Mouse (Mus musculus) neural tube, embryonic 15.5 days (tissue): Measurements from ENCODE around the gene Gm20388. TPM values are rescaled to one million over a fixed set of nuclear protein-coding genes. Genes with fewer than 3 reads are reported as not detected.

Source experiments
- ATAC-seq: fragments of 200-750 bp; cut with Nextera tagmentation; 2 replicates; pipeline ENCODE4 v1.8.0; 2017; ENCODE audit warnings: mild to moderate bottlenecking, moderate TSS enrichment, moderate library complexity; ENCODE audit not compliant: low FRiP score
- H3K27ac ChIP-seq: fragments of 300-500 bp; sonication (generic); replicated peaks from 2 replicates; pipeline ENCODE4 v1.5.1; 2015; ENCODE audit warnings: mild to moderate bottlenecking, inconsistent platforms
- H3K27me3 ChIP-seq: fragments of 300-500 bp; sonication (generic); replicated peaks from 2 replicates; pipeline ENCODE4 v1.6.1; 2015; ENCODE audit warnings: inconsistent platforms
- H3K36me3 ChIP-seq: fragments of 300-500 bp; sonication (generic); 2 replicates; pipeline ENCODE4 v1.6.1; 2015; ENCODE audit warnings: inconsistent platforms
- H3K4me1 ChIP-seq: fragments of 300-500 bp; sonication (generic); 2 replicates; pipeline ENCODE4 v1.6.1; 2015; ENCODE audit warnings: inconsistent platforms
- H3K4me2 ChIP-seq: fragments of 300-500 bp; sonication (generic); 2 replicates; pipeline ENCODE4 v1.6.1; 2015; ENCODE audit warnings: inconsistent platforms, mild to moderate bottlenecking, moderate library complexity
- H3K4me3 ChIP-seq: fragments of 300-500 bp; sonication (generic); replicated peaks from 2 replicates; pipeline ENCODE4 v1.5.1; 2015; ENCODE audit warnings: mild to moderate bottlenecking, inconsistent platforms
- H3K9ac ChIP-seq: fragments of 300-500 bp; sonication (generic); replicated peaks from 2 replicates; pipeline ENCODE4 v1.6.1; 2015; ENCODE audit warnings: mild to moderate bottlenecking, inconsistent platforms
- H3K9me3 ChIP-seq: fragments of 300-500 bp; sonication (generic); replicated peaks from 2 replicates; pipeline ENCODE4 v1.6.1; 2016; ENCODE audit warnings: inconsistent platforms
- WGBS: fragments of 180-500 bp; shearing (Covaris S2); methylation state at CpG from one replicate; pipeline ENCODE4 v1.1.7; 2015; ENCODE audit warnings: mixed read lengths; 5-methylcytosine and 5-hydroxymethylcytosine counted together
- polyA plus RNA-seq: library from polyadenylated mRNA; unstranded; fragments of >200 nt; fragmentation: Nextera tagmentation; extraction: Ambion mirVana; gene quantifications from 2 replicates; pipeline ENCODE4 v1.2.1, GENCODE M21; 2015

Gm20388 gene
- polyA plus RNA-seq, 1 experiment from 2014 or later: not detected

DNA sequence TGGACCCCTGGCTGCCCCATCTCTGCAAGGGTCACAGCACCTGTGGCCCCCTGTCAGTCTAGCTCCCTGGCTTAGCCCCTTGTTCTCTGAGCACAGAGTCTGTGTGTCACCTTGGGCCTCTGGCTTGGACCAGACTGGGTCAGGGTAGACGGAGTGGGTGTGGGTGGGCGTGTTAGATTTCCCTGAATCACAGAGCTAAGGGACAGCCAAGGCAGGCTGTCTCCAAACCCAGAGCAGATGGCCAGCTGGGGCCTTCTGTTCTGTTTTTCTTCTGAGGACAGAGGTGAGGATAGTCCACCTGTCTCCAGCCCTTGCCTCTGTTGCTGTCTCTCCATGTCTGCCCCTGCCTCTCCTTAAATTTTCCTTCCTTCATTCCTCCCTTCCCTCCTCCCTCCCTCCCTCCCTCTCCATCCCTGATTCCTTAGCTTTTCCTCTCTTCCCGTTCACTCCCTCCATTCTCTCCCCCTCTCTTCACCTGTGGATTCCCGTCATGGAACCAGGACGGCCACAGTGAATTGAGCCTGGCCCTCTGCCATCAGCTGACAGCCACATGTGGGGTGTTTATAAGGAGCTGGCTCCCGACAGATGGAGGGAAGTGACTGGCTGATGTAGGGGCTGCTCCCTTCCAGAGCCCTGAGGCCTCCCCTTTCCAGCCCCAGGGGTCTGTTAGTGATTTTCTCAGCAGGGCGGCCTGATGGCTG is 1852.5 kb downstream of the Gm20388 start:
- Histone ChIP-seq H3K4me1 (peaks cover 12% of the 10 kb centered on the region), H3K9me3 (no peaks in the 10 kb centered on the region), H3K27me3 (no peaks in the 10 kb centered on the region), H3K36me3 (no peaks in the 10 kb centered on the region), H3K4me2 (no peak overlapping the region), H3K4me3 (no peak overlapping the region), H3K9ac (no peak overlapping the region), H3K27ac (no peak overlapping the region)
- ATAC-seq: no peak
- 40% methylated on average over 7 of the region's 7 CpGs for WGBS

DNA sequence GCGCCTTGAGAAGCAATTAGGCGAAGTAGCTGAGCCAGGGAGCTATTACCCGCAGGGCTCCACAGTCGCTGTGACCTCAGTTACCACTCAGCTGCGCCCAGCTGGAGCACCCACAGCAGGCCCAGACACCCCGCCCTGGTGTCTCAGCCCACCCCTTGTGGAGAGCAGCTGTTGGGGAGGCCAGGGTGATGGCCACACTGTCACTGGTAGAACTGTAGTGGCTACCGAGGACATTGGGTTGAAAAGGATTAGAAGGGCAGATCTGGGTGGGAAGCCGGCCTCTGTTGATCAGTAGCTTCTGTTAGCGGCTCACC is 1853.0 kb downstream of the Gm20388 start:
- no peaks in the 10 kb centered on the region for H3K9me3 ChIP-seq
- no peak for ATAC-seq
- H3K27me3 ChIP-seq: no peaks in the 10 kb centered on the region
- no peak overlapping the region for H3K4me3 ChIP-seq
- no peak overlapping the region for H3K27ac ChIP-seq
- H3K4me1 ChIP-seq: peaks cover 12% of the 10 kb centered on the region
- no peaks in the 10 kb centered on the region for H3K36me3 ChIP-seq
- H3K4me2 ChIP-seq: no peak overlapping the region
- no peak overlapping the region for H3K9ac ChIP-seq
- WGBS: 49% methylated on average over 9 of the region's 9 CpGs

DNA sequence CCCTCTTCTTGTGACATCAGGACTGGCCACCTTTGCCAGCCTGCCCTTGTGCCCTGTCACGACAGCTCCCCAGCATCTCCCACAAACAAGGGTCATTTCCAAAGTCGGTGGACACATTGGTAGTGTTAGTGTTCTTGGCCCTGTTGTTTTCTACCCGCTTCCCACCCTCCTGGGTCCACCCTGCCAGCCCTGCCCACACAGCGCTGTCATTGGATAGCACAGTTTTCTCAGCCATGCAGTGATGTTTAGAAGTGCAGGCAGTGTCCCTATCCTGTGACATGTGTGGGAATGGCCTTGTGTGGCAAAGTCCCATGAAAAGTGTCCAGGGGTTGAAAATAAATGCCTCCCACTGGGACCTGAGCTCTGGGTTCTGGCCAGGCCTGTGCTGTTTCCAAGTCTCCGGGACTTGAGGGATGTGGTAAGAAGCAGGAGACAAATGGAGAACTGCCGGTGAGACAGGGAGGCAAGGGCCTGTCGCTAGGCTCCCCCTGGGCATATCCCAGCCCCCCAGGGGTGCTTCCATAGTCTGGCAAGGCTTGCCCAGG is 1855.0 kb downstream of the Gm20388 start:
- Histone ChIP-seq H3K27ac (no peak overlapping the region), H3K9ac (no peak overlapping the region), H3K4me2 (no peak overlapping the region), H3K36me3 (no peaks in the 10 kb centered on the region), H3K4me3 (no peak overlapping the region), H3K9me3 (no peaks in the 10 kb centered on the region), H3K4me1 (peaks cover 19% of the 10 kb centered on the region), H3K27me3 (no peaks in the 10 kb centered on the region)
- 77% methylated on average over 7 of the region's 7 CpGs for WGBS
- ATAC-seq: no peak

DNA sequence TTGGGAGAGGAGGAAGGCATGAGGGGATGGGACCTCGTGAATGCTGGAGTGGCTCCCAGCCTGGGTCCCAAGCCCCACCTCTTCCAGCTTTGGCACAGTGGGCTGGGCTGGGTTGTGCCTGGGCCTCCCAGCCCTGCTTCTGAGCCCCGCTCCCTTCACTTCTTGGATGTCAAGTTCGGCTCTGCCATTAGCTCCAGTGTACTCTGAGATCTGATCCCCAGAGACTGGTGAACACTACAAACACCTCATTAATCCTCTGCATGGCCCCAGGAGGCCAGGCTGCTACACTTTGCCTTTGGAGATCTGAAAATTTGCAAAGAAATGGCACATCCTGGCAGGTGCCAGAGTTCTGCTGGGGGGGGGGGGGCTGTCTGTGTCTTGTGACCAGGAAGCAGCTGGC is 1858.5 kb downstream of the Gm20388 start:
- H3K27me3 ChIP-seq: no peaks in the 10 kb centered on the region
- H3K4me2 ChIP-seq: no peak overlapping the region
- H3K4me1 ChIP-seq: peaks cover 22% of the 10 kb centered on the region
- ATAC-seq: no peak
- H3K27ac ChIP-seq: no peak overlapping the region
- WGBS: 55% methylated on average over 3 of the region's 3 CpGs
- H3K4me3 ChIP-seq: no peak overlapping the region
- H3K36me3 ChIP-seq: no peaks in the 10 kb centered on the region
- H3K9me3 ChIP-seq: no peaks in the 10 kb centered on the region
- H3K9ac ChIP-seq: no peak overlapping the region

- H3K4me3 ChIP-seq: no peak overlapping the region
- H3K9ac ChIP-seq: no peak overlapping the region
- no peaks in the 10 kb centered on the region for H3K9me3 ChIP-seq
- no peak overlapping the region for H3K27ac ChIP-seq
- no peaks in the 10 kb centered on the region for H3K36me3 ChIP-seq
- no peak overlapping the region for H3K4me2 ChIP-seq
- H3K27me3 ChIP-seq: no peaks in the 10 kb centered on the region
- no peak for ATAC-seq
- H3K4me1 ChIP-seq: peaks cover 22% of the 10 kb centered on the region
- 91% methylated on average over 2 of the region's 2 CpGs for WGBS
These were observed 1859.0 kb downstream of the Gm20388 start for GRCm38 (mm10) chr8:121769621-121770020.

- Histone ChIP-seq H3K4me2 (no peak overlapping the region; the same call in 1 of the 2 replicates), H3K27me3 (no peaks in the 10 kb centered on the region), H3K9me3 (no peaks in the 10 kb centered on the region), H3K9ac (no peak overlapping the region; the same call in 1 of the 2 replicates), H3K4me1 (peaks cover 22% of the 10 kb centered on the region), H3K27ac (no peak overlapping the region), H3K36me3 (no peaks in the 10 kb centered on the region), H3K4me3 (no peak overlapping the region)
- ATAC-seq: peak; percentile 67
- 31% methylated on average over 19 of the region's 19 CpGs for WGBS
These were observed 1860.5 kb downstream of the Gm20388 start for GRCm38 (mm10) chr8:121770845-121771752.

DNA sequence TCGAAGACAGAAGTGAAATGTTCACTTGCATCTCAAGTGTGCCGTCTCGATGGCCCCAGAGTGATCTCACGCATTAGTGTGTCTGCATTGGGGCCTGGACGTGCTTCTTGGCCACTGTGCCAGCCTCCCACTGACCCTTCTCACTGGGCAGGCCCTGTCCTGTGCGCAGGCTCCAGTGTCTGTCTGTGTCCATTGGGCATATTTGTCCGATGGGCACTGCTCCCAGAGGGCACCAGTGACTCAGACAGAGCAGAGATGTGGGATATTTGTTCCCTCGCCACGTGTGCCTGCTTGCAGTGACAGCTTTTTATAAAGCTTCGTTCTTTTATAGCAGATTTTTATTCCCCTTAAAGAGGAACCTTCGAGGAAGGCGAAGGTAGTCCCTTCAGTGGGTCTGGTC is 1863.2 kb downstream of the Gm20388 start:
- H3K4me2 ChIP-seq: no peak overlapping the region
- H3K27me3 ChIP-seq: no peaks in the 10 kb centered on the region
- no peak overlapping the region for H3K27ac ChIP-seq
- H3K4me1 ChIP-seq: peaks cover 26% of the 10 kb centered on the region
- H3K4me3 ChIP-seq: no peak overlapping the region
- H3K9me3 ChIP-seq: no peaks in the 10 kb centered on the region
- ATAC-seq: no peak
- 89% methylated on average over 12 of the region's 12 CpGs for WGBS
- no peaks in the 10 kb centered on the region for H3K36me3 ChIP-seq
- H3K9ac ChIP-seq: no peak overlapping the region

- no peaks in the 10 kb centered on the region for H3K9me3 ChIP-seq
- no peak overlapping the region for H3K4me2 ChIP-seq
- peaks cover 13% of the 10 kb centered on the region; the same call in 1 of the 2 replicates for H3K4me1 ChIP-seq
- no peaks in the 10 kb centered on the region for H3K27me3 ChIP-seq
- 68% methylated on average over 5 of the region's 5 CpGs for WGBS
- no peak overlapping the region for H3K9ac ChIP-seq
- no peak overlapping the region for H3K27ac ChIP-seq
- ATAC-seq: no peak
- no peak overlapping the region for H3K4me3 ChIP-seq
- peaks cover 11% of the 10 kb centered on the region for H3K36me3 ChIP-seq
These were observed 1871.9 kb downstream of the Gm20388 start for GRCm38 (mm10) chr8:121782493-121782892.

DNA sequence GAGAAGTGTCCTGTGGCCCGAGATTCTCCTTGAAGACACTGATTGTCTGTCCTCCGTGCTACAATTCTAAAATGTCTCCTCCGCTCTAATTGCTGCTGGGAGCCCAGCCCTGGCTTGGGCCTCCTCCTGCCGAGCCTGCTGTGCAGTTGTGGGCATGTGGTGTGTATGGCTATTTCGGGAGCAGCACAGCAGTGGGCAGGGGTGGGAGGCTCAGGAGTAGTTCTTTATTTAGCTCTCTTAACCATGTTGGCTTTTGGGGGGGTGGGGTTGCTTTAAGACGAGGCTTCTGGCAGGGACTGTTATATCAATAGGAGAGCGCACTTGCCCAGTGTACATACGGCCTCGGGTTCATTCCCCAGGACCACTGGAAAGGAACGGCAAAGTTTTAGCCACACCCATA is 1875.9 kb downstream of the Gm20388 start:
- Histone ChIP-seq H3K9ac (no peak overlapping the region), H3K4me1 (no peaks in the 10 kb centered on the region), H3K4me2 (no peak overlapping the region), H3K4me3 (no peak overlapping the region), H3K9me3 (no peaks in the 10 kb centered on the region), H3K27ac (no peak overlapping the region), H3K27me3 (no peaks in the 10 kb centered on the region), H3K36me3 (peaks cover 17% of the 10 kb centered on the region)
- 61% methylated on average over 10 of the region's 10 CpGs for WGBS
- no peak for ATAC-seq

DNA sequence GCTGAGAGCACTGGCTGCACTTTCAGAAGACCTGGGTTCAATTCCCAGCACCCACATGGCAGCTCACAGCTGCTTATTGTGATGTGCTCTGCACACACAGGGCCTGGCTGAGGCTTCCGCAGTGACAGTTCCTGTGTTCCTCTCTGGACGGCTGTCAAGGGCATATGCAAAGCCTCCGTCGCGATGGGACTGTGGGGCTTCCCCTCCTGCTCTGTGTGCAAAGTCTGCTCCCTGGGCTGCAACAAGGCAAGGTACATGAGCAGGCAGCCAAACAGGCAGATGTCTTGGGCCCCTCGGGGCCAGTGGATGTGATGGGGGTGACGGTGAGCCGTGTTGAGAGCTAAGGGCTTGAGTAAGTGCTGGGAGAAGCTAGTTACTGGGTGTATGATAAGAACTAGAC is 1878.1 kb downstream of the Gm20388 start:
- 80% methylated on average over 8 of the region's 8 CpGs for WGBS
- no peak overlapping the region for H3K9ac ChIP-seq
- no peak for ATAC-seq
- no peak overlapping the region for H3K4me2 ChIP-seq
- 0 out of 2 replicates have a peak, but pooled peaks cover 5% of the 10 kb centered on the region for H3K4me1 ChIP-seq
- H3K36me3 ChIP-seq: peaks cover 22% of the 10 kb centered on the region
- H3K27ac ChIP-seq: no peak overlapping the region
- no peaks in the 10 kb centered on the region for H3K9me3 ChIP-seq
- H3K4me3 ChIP-seq: no peak overlapping the region
- no peaks in the 10 kb centered on the region for H3K27me3 ChIP-seq

DNA sequence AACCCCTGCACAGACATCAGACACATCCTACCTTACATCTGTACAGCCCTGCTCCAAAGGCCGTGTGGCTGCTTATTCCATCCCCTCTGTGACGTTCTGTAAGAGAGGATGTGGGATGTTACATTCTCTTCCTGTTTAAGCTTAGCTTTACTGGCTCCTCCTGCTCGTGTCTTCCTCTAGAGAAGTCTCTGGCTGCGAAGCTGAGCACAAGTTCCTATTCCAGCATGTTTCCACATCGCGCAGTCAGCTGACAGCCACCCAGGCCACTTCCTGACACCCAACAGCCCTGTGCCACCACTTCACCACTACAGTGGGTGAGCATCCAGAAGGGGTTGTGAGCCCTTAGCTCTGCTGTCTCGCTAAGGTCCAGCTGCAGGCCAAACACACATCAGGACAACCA is 1881.5 kb downstream of the Gm20388 start:
- ATAC-seq: no peak
- H3K9me3 ChIP-seq: no peaks in the 10 kb centered on the region
- H3K9ac ChIP-seq: no peak overlapping the region
- H3K27me3 ChIP-seq: no peaks in the 10 kb centered on the region
- H3K4me2 ChIP-seq: no peak overlapping the region
- 83% methylated on average over 7 of the region's 7 CpGs for whole genome bisulfite sequencing
- no peak overlapping the region for H3K4me3 ChIP-seq
- H3K4me1 ChIP-seq: 0 out of 2 replicates have a peak, but pooled peaks cover 5% of the 10 kb centered on the region
- H3K36me3 ChIP-seq: peaks cover 34% of the 10 kb centered on the region
- H3K27ac ChIP-seq: no peak overlapping the region

DNA sequence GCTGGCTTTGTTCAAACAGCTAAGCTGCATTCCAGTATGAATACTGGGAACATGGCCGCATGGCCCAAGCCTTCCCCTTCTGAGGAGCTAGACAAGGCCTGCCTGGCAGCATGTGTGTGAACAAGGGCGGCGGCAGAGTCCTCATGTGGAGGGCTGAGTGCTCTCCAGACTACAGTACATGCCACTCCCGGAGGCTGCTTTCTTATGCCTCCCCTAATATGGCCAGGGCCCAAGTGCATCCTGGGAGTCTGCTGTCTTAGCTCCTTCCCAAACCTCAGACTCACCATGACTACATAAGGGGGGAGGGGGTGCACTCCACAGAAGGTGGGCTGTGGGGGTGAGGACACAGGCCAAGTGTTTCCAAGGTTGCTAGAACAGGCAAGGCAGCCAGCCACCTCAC is 1882.0 kb downstream of the Gm20388 start:
- H3K9me3 ChIP-seq: no peaks in the 10 kb centered on the region
- ATAC-seq: no peak
- H3K4me3 ChIP-seq: no peak overlapping the region
- H3K4me2 ChIP-seq: no peak overlapping the region
- 82% methylated on average over 4 of the region's 4 CpGs for WGBS
- H3K36me3 ChIP-seq: peaks cover 39% of the 10 kb centered on the region
- H3K27ac ChIP-seq: no peak overlapping the region
- H3K9ac ChIP-seq: no peak overlapping the region
- 0 out of 2 replicates have a peak, but pooled peaks cover 5% of the 10 kb centered on the region for H3K4me1 ChIP-seq
- no peaks in the 10 kb centered on the region for H3K27me3 ChIP-seq
